Mouse (Mus musculus): ENCODE measurements around the gene Alox8.

DNA sequence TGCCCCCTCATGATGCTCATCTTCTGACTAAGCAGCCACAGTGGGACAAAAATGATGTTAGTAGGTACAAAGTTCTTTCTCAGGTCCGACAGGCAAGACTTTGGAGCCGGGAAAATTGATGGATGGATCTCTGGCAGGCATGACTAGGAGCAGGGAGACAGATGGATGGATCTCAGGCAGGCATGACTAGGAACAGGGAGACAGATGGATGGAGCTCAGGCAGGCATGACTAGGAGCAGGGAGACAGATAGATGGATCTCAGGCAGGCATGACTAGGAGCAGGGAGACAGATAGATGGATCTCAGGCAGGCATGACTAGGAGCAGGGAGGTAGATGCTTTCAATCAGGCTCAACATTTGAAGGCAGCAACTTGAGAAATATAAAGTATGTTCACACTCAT, 13.8 kb upstream of the Alox8 start:
- TF ChIP-seq CTCF (IDR thresholded peaks at IDR 0.05; ENCODE audit: extremely low read depth, insufficient read depth, insufficient read length, insufficient replicate concordance) = no peak
- no peak for TF ChIP-seq POLR2A (IDR thresholded peaks at IDR 0.05; ENCODE audit: low read depth, low read length)

Measured in spleen, adult 2 months (tissue).